Mouse (Mus musculus): ENCODE measurements around the gene Ccdc142.
A peak's percentile ranks its signal among the peaks of the same experiment; 100 is the strongest.

Gene Ccdc142

DNA sequence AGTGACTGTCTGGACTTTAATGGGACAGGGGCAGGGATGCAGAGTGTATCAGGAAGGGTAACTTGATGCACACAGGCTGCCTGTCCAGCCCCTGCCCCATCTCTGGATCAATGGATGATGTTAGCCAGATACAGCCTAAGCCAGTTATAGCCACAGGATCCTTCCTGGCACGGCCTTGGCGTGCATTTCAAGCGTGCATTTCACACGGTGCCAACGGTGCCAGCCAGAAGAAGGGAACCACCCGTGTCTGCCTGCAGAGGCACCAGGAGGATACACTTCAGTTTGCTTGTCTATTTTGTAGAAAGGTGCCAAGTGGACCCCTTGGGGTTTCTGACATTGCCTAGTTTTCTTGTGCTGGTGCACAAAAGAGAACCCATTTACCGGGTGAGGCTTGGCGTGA is 38.6 kb downstream of the Ccdc142 start:
- no peak for DNase-seq (ENCODE audit: low spot score)

DNA sequence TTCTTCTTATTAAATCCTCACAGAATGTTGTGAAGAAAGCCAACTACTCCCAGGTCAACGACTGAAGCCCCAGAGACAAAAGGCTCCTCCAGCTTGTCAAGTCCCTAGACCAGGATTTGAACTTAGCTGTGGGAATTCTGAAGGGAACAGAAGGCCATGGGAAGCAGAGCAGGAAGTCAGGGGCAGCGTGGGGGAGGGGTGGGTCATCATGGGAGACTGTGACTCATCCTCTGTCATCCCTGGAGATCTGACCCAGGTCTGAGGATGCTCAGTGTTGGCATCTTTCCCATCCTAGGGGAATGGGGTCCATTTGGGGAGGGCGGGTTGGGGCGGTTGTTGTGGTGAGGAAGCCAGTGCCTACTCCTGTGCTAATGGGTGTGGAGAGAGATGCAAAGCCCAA is 40.2 kb downstream of the Ccdc142 start:
- no peak for DNase-seq (ENCODE audit: low spot score)

DNA sequence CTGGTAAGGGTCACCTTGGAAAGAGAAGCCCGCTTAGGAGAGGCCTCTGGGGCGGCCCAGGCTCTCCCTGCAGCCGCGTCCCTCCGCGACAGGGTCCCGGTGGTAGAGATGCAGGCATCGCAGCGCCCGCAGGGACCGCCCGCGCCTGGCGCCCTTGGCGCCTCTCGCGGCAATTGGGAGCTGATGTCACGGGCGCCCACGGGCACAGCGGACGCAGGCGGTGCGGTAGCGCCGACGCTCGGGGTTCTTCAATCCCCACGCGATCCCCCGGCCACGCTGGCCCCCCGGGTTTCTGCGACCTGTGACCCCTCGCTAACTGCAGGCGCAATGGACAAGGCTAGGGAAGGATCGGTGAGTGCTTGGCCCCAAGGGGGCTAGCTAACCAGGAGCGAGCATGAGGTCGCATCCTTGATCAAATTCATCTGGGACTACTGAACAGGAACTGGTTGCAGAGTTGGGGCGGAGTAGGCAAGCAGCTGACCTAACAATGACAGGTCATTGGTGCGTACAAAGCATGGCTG is 40.9 kb downstream of the Ccdc142 start:
- DNase-seq (ENCODE audit: low spot score): no peak

DNA sequence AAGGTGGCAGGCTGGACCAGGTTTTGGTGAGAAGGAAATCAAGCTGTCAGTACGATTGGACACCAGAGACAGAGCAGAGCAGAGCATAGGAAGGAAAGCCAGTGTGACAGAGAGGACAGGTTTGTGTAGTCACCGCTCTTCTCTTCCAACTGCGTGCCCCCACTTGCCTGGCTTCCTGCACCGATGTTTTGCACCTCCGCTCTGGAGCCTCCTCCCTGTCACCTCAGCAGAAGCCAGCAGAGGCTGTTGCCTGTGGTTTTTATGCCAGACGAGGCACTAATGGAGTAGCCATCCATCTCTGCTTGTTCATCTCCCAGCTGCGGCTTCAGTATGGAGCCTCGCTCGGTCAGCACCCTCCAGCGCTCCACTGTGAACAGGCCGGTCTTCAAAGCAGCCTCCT is 41.5 kb downstream of the Ccdc142 start:
- DNase-seq (ENCODE audit: low spot score): no peak

- no peak for DNase-seq (ENCODE audit: low spot score)
Measured at GRCm38 (mm10) chr6:83145209-83145608, 43.8 kb downstream of the Ccdc142 start.

- DNase-seq (ENCODE audit: low spot score): no peak
Measured at GRCm38 (mm10) chr6:83145805-83146204, 44.4 kb downstream of the Ccdc142 start.

- DNase-seq (ENCODE audit: low spot score): no peak
Measured at GRCm38 (mm10) chr6:83147280-83147679, 45.9 kb downstream of the Ccdc142 start.

DNA sequence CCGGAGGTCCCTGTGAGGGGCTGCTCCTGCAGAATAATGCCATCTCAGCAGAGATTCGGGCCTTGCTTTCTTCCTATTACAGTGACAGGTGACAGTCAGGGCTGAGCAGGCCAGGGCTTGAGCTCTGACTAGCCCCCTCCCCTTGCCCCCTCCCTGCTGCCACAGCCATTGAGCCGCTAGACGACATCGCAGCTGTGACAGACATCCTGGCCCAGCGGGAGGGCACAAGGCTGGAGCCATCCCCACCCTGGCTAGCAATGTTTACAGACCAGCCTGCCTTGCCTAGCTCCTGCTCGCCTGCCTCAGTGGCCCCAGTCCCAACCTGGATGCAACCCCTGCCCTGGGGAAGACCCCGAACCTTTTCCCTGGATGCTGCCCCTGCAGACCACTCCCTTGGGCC is 50.3 kb downstream of the Ccdc142 start:
- no peak for DNase-seq (ENCODE audit: low spot score)

- DNase-seq (ENCODE audit: low spot score): no peak
Measured at GRCm38 (mm10) chr6:83153038-83153437, 51.6 kb downstream of the Ccdc142 start.

GRCm38 (mm10) chr6:83153485-83153884 is 52.1 kb downstream of the Ccdc142 start:
- DNase-seq (ENCODE audit: low spot score): no peak

DNA sequence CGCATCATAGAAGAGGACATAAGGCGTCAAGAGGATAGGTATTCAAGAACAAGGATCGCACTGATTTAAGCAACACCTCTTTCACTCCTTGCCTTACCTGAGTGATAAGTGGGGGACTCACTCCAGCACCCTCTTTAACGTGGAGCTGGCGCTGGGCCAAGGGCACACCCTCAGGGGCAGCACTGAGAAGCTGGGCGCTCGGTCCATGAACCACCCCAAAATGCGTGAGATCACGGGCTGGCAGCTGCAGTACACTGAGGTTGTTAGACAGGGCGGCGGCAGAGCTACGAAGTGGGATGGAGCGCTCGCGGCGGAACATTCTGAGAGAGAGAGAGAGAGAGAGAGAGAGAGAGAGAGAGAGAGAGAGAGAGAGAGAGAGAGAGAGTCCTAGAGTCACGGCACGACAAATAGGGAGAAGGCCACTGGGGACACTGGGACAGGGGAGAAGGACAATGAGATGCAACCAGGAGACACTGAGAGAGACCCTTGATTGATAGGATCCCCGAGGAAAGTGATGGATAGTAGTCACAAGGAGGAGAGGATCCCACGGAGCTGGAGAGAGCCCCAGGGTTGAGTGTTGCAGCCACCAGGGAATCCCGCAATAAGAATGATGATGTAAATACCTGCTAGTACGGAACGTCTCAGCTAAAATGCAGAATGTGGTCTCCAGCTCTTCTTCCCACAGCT is 54.3 kb downstream of the Ccdc142 start:
- no peak for DNase-seq (ENCODE audit: low spot score)

GRCm38 (mm10) chr6:83156259-83156684 is 54.9 kb downstream of the Ccdc142 start, which contains the start of the genes Wdr54 and 1700003E16Rik:
Wdr54 (minus strand) TSS chr6:83156397.
1700003E16Rik (plus strand) TSS chr6:83156404.
- peak; percentile 31 for DNase-seq (ENCODE audit: low spot score)
